Mouse (Mus musculus) intestine, postnatal 0 days (tissue): ENCODE measurements around the gene Lsm2. TPM values are rescaled to one million over a fixed set of nuclear protein-coding genes. Genes with fewer than 3 reads are reported as not detected.

Experiments
- ATAC-seq: fragments of 200-750 bp; cut with Nextera tagmentation; 2 replicates; pipeline ENCODE4 v1.8.0; 2017; ENCODE audit warnings: mild to moderate bottlenecking, moderate TSS enrichment, moderate library complexity
- H3K27ac ChIP-seq: fragments of 300-500 bp; sonication (generic); 2 replicates; pipeline ENCODE4 v1.5.1; 2014; ENCODE audit warnings: mild to moderate bottlenecking, low read depth, low read length, moderate library complexity
- H3K27me3 ChIP-seq: fragments of 300-500 bp; sonication (generic); replicated peaks from 2 replicates; pipeline ENCODE4 v1.6.1; 2014; ENCODE audit warnings: low read length, mixed read lengths; ENCODE audit not compliant: control insufficient read depth, insufficient read depth
- H3K36me3 ChIP-seq: fragments of 300-500 bp; sonication (generic); 2 replicates; pipeline ENCODE4 v1.6.1; 2014; ENCODE audit warnings: mild to moderate bottlenecking, moderate library complexity; ENCODE audit not compliant: control insufficient read depth, insufficient read depth
- H3K4me1 ChIP-seq: fragments of 300-500 bp; sonication (generic); replicated peaks from 2 replicates; pipeline ENCODE4 v1.6.1; 2014; ENCODE audit warnings: antibody characterized with exemption, low read length, mixed read lengths; ENCODE audit not compliant: control insufficient read depth, insufficient read depth
- H3K4me2 ChIP-seq: fragments of 300-500 bp; sonication (generic); replicated peaks from 2 replicates; pipeline ENCODE4 v1.6.1; 2014; ENCODE audit warnings: low read depth, mild to moderate bottlenecking, moderate library complexity
- H3K4me3 ChIP-seq: fragments of 300-500 bp; sonication (generic); 2 replicates; pipeline ENCODE4 v1.5.1; 2014; ENCODE audit warnings: low read depth, low read length
- H3K9ac ChIP-seq: fragments of 300-500 bp; sonication (generic); 2 replicates; pipeline ENCODE4 v1.6.1; 2014; ENCODE audit warnings: mild to moderate bottlenecking, low read depth, low read length
- H3K9me3 ChIP-seq: fragments of 300-500 bp; sonication (generic); 2 replicates; pipeline ENCODE4 v1.6.1; 2016; ENCODE audit warnings: mixed run types; ENCODE audit not compliant: control insufficient read depth
- CTCF ChIP-seq: sonication (generic); IDR thresholded peaks from 2 replicates; pipeline ENCODE4 v1.5.1; 2016; ENCODE audit warnings: low read depth, mild to moderate bottlenecking, control low read depth, antibody characterized with exemption, moderate library complexity
- WGBS: fragments of 180-500 bp; shearing (Covaris S2); extraction: QIAGEN DNeasy Blood & Tissue Kit; methylation state at CpG from one replicate; pipeline ENCODE4 v1.1.7; 2014; 5-methylcytosine and 5-hydroxymethylcytosine counted together
- polyA plus RNA-seq: library from polyadenylated mRNA; unstranded; fragments of >200 nt; fragmentation: Nextera tagmentation; extraction: Ambion mirVana; gene quantifications from 2 replicates; pipeline ENCODE4 v1.2.1, GENCODE M21; 2015

The Lsm2 gene
- polyA plus RNA-seq, 1 experiment from 2014 or later = 76.6 TPM

DNA sequence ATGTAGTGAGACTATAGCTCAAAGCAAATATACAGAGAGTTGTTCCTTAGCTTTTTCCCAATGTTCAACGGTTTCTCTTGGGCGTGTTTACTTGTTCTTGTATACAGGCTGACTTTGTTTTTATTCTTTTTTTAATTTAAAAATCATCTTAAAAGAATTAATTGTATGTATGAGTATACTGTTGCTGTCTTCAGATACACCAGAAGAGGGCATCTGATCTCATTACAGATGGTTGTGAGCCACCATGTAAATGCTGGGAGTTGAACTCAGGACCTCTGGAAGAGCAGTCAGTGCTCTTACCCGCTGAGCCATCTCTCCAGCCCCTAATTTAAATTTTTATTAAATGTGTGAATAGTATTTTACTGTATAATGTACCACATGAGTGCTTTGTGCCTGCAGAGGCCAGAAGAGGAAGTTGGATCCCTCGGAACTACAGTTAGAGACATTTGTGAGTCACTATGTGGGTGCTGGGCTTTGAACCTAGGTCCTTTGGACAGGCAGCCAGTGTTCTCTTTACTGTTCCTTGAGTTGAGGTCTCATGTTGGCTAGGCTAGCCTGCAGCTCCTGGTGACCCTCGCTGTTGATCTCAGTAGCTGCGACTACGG is 25.8 kb downstream of the Lsm2 start:
- Histone ChIP-seq H3K27me3 (no peaks in the 10 kb centered on the region), H3K4me1 (no peaks in the 10 kb centered on the region), H3K4me3 (no peak overlapping the region), H3K27ac (no peak overlapping the region), H3K9me3 (no peaks in the 10 kb centered on the region), H3K4me2 (no peak overlapping the region), H3K36me3 (peaks cover 65% of the 10 kb centered on the region), H3K9ac (no peak overlapping the region)
- ATAC-seq = no peak
- peak; percentile 33 for TF ChIP-seq CTCF
- WGBS = 92% methylated on average over 7 of the region's 7 CpGs

DNA sequence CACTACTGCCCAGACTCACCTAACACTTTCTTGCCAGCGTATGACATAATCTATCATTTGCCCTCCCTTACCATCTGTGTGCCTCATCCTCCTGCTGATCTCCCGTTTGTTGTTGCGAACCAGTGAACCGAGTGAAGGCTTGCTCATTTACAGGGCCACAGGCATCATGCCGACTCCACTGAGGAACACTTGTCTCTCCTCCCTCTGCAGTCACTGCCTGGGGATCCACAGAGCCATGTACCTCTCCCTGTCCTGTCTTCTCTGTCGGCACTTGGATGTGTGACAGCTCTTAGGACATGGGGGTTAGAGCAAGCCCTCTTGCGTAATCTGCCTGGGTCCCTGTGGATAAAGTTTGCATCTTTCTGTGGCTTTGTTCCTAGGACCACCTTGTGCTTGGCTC is 27.9 kb downstream of the Lsm2 start:
- Histone ChIP-seq H3K27ac (no peak overlapping the region), H3K36me3 (peaks cover 80% of the 10 kb centered on the region), H3K4me3 (no peak overlapping the region), H3K9me3 (no peaks in the 10 kb centered on the region), H3K4me2 (no peak overlapping the region), H3K27me3 (no peaks in the 10 kb centered on the region), H3K9ac (no peak overlapping the region), H3K4me1 (no peaks in the 10 kb centered on the region)
- WGBS = 85% methylated on average over 7 of the region's 7 CpGs
- no peak for ATAC-seq
- TF ChIP-seq CTCF = no peak

DNA sequence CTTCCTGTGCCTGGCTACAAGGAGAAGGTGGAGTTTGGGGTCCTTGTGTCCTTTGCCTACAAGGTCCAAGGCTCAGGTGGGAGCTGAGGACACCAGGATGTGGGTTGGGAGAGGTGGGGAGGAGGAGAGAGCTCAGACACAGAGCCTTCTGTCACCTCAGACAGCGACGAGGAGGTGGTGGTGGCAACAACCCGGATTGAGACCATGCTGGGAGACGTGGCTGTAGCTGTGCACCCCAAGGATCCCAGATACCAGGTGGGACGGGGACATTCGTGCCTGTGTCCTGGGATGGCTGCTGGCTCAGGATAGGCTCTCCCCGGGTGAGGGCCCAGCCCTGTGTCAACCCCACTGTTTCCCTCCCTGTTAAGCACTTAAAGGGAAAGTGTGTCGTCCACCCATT is 29.8 kb downstream of the Lsm2 start:
- H3K9me3 ChIP-seq = no peaks in the 10 kb centered on the region
- no peak overlapping the region for H3K9ac ChIP-seq
- H3K4me2 ChIP-seq = no peak overlapping the region
- H3K27me3 ChIP-seq = no peaks in the 10 kb centered on the region
- no peak overlapping the region for H3K27ac ChIP-seq
- TF ChIP-seq CTCF = no peak
- peaks cover 84% of the 10 kb centered on the region for H3K36me3 ChIP-seq
- peaks cover under 1% of the 10 kb centered on the region; the same call in 1 of the 2 replicates for H3K4me1 ChIP-seq
- H3K4me3 ChIP-seq = no peak overlapping the region
- WGBS = 90% methylated on average over 8 of the region's 8 CpGs
- ATAC-seq = no peak

DNA sequence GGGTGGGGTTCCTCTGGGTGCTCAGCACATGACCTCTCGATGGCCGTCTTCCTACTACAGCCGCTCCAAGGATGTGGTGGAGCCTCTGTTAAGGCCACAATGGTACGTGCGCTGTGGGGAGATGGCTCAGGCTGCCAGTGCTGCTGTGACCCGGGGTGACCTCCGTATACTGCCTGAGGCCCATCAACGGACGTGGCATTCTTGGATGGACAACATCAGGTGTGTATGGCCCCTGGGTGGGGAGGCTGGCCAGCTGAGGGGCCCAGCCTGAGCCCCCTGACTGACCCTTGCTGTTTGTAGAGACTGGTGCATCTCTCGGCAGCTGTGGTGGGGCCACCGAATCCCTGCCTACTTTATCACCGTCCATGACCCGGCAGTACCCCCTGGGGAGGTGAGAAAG is 30.8 kb downstream of the Lsm2 start:
- no peak for ATAC-seq
- Histone ChIP-seq H3K27me3 (no peaks in the 10 kb centered on the region), H3K27ac (no peak overlapping the region), H3K9ac (no peak overlapping the region), H3K4me2 (no peak overlapping the region), H3K4me3 (no peak overlapping the region), H3K36me3 (peaks cover 80% of the 10 kb centered on the region), H3K9me3 (no peaks in the 10 kb centered on the region), H3K4me1 (peaks cover 6% of the 10 kb centered on the region)
- 79% methylated on average over 13 of the region's 13 CpGs for WGBS
- no peak for TF ChIP-seq CTCF

DNA sequence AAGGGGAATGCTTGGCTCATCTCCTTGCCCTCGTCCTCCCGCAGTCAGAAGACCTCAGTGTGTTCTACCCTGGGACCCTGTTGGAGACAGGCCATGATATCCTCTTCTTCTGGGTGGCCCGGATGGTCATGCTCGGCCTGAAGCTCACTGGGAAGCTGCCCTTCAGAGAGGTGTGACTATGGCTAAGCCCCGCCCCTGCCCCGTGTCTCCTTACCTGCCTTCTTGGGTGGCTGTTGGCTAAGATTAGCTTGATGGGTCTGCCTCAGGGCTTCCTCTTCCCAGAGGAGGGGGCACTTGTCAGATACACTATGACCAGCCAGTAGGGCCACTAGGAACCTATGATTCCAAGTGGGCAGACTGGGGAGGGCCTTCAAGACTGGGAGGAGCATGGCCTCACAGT is 31.6 kb downstream of the Lsm2 start:
- Histone ChIP-seq H3K9ac (no peak overlapping the region), H3K4me3 (no peak overlapping the region), H3K9me3 (no peaks in the 10 kb centered on the region), H3K36me3 (peaks cover 80% of the 10 kb centered on the region), H3K27me3 (no peaks in the 10 kb centered on the region), H3K4me1 (peaks cover 6% of the 10 kb centered on the region), H3K4me2 (no peak overlapping the region), H3K27ac (no peak overlapping the region)
- ATAC-seq = no peak
- WGBS = 60% methylated on average over 6 of the region's 6 CpGs
- TF ChIP-seq CTCF = no peak

DNA sequence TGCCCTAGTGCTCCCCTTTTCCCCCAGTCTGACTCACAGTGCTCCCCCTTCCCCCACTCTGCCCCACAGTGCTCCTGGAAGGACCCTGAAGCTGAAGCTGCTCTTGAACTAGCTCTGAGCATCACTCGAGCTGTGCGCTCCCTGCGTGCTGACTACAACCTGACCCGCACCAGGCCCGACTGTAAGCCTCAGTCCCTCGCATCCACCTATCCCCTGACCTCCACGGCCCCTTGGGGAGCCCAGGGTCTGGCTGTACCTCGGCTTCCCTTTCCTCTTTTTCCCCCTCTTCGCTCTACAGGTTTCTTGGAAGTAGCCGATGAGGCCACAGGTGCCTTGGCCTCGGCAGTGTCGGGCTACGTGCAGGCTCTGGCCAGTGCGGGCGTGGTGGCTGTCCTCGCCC is 33.6 kb downstream of the Lsm2 start:
- 84% methylated on average over 16 of the region's 16 CpGs for WGBS
- H3K4me2 ChIP-seq = no peak overlapping the region
- H3K36me3 ChIP-seq = peaks cover 61% of the 10 kb centered on the region
- H3K27ac ChIP-seq = peak overlapping the region; percentile 46; the same call in 1 of the 2 replicates
- H3K9me3 ChIP-seq = no peaks in the 10 kb centered on the region
- peaks cover 6% of the 10 kb centered on the region for H3K4me1 ChIP-seq
- H3K9ac ChIP-seq = no peak overlapping the region
- no peak for ATAC-seq
- no peaks in the 10 kb centered on the region for H3K27me3 ChIP-seq
- no peak for TF ChIP-seq CTCF
- H3K4me3 ChIP-seq = no peak overlapping the region
